Mouse (Mus musculus) ovary, adult 18-20 months (tissue): ENCODE data around the gene Gm28372.

Source experiments
- DNase-seq: peaks from one replicate; pipeline ENCODE4 v3.0.0; 2022; ENCODE audit warnings: low spot score, mixed read lengths

Gene Gm28372

DNA sequence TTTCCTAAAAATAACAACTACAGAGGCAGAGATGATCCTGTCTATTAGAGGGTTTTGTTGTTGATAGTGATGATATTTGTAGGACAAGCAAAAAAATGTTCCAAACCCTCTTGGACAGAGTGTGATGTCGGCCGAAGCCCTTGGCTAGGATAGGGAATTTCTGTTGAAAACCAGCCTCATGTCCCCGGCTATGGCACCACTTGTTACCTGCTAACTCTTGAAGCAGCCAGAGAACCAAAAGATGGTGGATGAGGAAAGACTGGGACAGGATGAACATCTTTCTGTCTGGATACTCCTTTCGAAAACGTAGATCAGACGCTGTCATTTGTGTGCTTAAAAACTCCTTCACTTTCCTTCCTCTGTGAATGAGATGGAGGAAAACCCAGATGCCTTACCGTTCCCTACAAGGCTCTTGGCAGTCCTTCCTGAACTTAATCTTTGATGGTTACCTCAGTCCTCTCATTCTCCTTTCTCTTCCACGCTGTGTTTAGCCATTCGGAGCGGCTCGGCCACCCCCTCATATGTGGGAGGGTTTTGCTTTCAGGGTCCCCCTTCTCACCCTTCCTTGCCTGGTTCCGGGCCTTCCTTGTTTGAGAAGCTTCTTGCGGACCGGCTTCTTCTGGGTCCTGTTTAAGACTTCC lies 46.2 kb downstream of the Gm28372 start:
- DNase-seq, result no peak

DNA sequence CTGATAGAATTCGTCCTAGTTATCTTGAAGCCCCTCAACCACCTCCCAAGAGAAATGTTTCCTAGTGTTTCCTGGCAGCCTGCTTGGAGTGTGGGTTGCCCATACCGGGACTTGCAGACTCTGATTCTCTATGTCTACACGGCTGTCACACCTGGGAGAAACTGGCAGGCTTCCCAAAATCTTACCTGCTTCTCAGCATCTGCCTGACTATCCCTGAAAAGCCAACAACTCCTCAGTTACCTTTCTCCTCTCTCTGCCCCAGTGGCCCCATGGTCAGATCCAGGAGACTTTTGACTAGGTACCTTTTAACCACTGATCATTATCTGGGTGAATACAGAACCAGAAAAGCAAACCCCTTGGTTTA lies 46.7 kb downstream of the Gm28372 start:
- DNase-seq, result no peak

DNA sequence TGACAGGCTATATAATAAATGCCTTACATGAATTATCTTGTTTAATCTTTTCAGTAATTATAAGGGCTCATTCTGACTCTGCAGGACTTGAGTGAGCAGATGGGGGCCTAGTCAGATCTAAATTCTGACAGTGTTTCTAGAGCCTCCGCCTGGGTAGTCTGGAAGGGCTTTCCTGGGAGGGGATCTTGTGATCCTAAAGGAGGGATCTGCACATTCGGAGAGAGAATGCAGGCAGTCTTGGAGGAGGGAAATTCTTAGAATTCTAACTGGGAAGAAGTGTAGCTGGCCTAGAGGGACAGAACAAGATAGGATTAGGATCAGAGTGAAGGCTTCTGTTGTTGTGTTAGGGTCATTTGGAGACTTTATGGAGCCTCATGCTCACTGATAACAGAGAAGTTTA lies 47.2 kb downstream of the Gm28372 start:
- DNase-seq, result no peak

DNA sequence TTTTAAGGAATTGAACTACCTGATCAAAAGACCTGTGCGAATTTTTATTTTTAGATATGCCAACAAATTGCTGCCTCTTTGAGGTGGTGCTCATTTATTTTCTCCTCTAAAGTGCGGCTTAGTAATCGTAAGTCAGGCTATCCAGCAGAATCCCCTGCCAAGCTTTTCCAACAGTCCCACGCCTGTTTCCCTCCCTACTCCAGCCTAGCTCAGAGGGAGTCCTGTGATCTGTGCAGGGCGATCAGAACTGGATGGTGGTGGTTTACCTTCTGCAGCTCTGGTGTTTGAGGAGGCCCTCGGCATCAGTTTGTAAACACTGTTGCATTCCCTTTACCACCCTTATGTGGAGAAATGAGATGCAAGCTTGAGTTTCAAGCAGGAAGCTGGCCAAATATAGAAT lies 48.4 kb downstream of the Gm28372 start:
- DNase-seq, result no peak

DNA sequence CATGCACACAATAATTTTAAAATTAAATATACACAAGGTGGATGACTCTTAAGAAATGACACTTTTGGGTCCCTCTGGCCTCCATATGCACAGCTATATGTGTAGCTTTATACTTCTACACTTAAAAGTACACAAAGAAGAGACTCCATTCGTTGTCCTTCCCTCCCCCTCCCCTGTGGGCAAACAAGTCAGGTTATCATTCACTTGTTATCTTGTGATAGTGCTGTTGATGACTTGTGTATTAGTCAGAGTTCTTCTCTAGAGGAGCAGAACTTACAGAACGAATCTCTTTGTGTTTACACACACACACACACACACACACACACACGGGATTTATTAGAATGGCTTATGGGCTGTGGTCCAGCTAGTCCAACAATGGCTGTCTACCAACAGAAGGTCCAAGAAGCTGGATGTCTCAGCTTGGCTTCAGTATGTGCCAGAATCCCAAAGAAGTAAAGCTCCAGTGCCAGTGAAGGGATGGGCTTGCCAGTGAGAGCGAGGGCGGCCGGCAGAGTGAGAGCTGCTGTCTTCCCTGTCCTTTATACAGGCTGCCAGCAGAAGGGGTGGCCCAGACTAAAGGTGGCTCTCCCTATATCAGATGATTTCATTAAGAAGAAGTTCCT lies 49.8 kb downstream of the Gm28372 start:
- no peak for DNase-seq
